Mouse (Mus musculus) kidney, adult 2 months (tissue): ENCODE data around the gene Tmie.

Experiments
- CTCF ChIP-seq: fragments of 200-500 bp; conservative IDR thresholded peaks from 2 replicates; pipeline ENCODE4 v1.5.1; 2011; ENCODE audit warnings: low read depth, mild to moderate bottlenecking, control low read depth, low read length, moderate library complexity, mixed read lengths; ENCODE audit not compliant: insufficient read depth, insufficient read length
- POLR2A ChIP-seq: fragments of 200-500 bp; IDR thresholded peaks from one replicate; pipeline ENCODE4 v1.6.1; 2011; ENCODE audit warnings: low read depth, low read length, control low read depth

DNA sequence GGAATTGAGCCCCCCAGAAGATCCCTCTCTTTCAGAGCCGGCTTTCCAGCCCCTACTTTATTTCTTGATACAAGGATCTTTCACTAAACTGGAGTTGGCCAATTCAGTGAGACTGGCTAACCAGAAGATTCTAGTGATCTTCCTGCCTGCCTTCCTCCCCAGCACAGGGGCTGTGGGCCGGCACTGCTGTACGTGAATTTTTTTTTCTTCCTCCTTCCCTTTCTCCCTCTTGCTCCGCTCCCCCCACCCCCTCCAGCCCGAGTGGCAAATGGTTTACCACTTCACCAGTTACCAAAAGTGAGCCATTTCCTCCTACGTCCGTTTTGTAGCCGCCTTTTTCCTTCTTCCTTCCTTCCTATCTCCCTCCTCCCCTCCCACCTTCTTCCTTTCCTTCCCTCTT is 35.6 kb upstream of the Tmie start:
- TF ChIP-seq POLR2A, result no peak
- TF ChIP-seq CTCF, result no peak
